Mouse (Mus musculus): ENCODE results near the gene Gtsf1. TPM values are rescaled to one million over a fixed set of nuclear protein-coding genes. Genes with fewer than 3 reads are reported as not detected.

Gtsf1 gene
- polyA plus RNA-seq, 1 experiment from 2014 or later, result not detected

- H3K9ac ChIP-seq (replicated peaks; ENCODE audit: low read depth, low read length), result no peak overlapping the region
- no peak for ATAC-seq
- H3K4me2 ChIP-seq (ENCODE audit: low read length), result no peak overlapping the region
- H3K27ac ChIP-seq (ENCODE audit: low read length), result no peak overlapping the region
- H3K36me3 ChIP-seq (ENCODE audit: control insufficient read depth, insufficient read depth), result no peaks in the 10 kb centered on the region
- no peak overlapping the region for H3K4me3 ChIP-seq (replicated peaks; ENCODE audit: low read length)
- H3K9me3 ChIP-seq (ENCODE audit: control insufficient read depth, low read length), result no peaks in the 10 kb centered on the region
- H3K4me1 ChIP-seq (replicated peaks; ENCODE audit: control insufficient read depth, insufficient read depth, low read length), result peaks cover 18% of the 10 kb centered on the region
- H3K27me3 ChIP-seq (replicated peaks; ENCODE audit: control insufficient read depth, insufficient read depth, low read length), result no peaks in the 10 kb centered on the region; the same call in 1 of the 2 replicates
- WGBS, result 68% methylated on average over 1 of the region's 1 CpGs
Measured at GRCm38 (mm10) chr15:103369123-103369522, 61.1 kb downstream of the Gtsf1 start.

GRCm38 (mm10) chr15:103368179-103368940, 61.9 kb downstream of the Gtsf1 start:
- H3K4me3 ChIP-seq (replicated peaks; ENCODE audit: low read length), result no peak overlapping the region
- no peak for ATAC-seq
- H3K9ac ChIP-seq (replicated peaks; ENCODE audit: low read depth, low read length), result no peak overlapping the region
- 78% methylated on average over 4 of the region's 4 CpGs for WGBS
- H3K27me3 ChIP-seq (replicated peaks; ENCODE audit: control insufficient read depth, insufficient read depth, low read length), result no peaks in the 10 kb centered on the region; the same call in 1 of the 2 replicates
- H3K9me3 ChIP-seq (ENCODE audit: control insufficient read depth, low read length), result no peaks in the 10 kb centered on the region
- no peak overlapping the region for H3K4me2 ChIP-seq (ENCODE audit: low read length)
- H3K36me3 ChIP-seq (ENCODE audit: control insufficient read depth, insufficient read depth), result no peaks in the 10 kb centered on the region
- H3K27ac ChIP-seq (ENCODE audit: low read length), result no peak overlapping the region
- H3K4me1 ChIP-seq (replicated peaks; ENCODE audit: control insufficient read depth, insufficient read depth, low read length), result peaks cover 18% of the 10 kb centered on the region

- H3K36me3 ChIP-seq (ENCODE audit: control insufficient read depth, insufficient read depth), result no peaks in the 10 kb centered on the region
- WGBS, result under 1% methylated on average over 45 of the region's 51 CpGs
- no peak within 1 kb of the TSS for H3K27ac ChIP-seq (ENCODE audit: low read length)
- H3K9me3 ChIP-seq (ENCODE audit: control insufficient read depth, low read length), result no peaks in the 10 kb centered on the region
- H3K4me3 ChIP-seq (replicated peaks; ENCODE audit: low read length), result peak within 1 kb of the TSS; percentile 56
- H3K27me3 ChIP-seq (replicated peaks; ENCODE audit: control insufficient read depth, insufficient read depth, low read length), result no peaks in the 10 kb centered on the region; the same call in 1 of the 2 replicates
- peak within 1 kb of the TSS; percentile 96 for H3K4me2 ChIP-seq (ENCODE audit: low read length)
- peak; percentile 62 for ATAC-seq
- H3K4me1 ChIP-seq (replicated peaks; ENCODE audit: control insufficient read depth, insufficient read depth, low read length), result peaks cover 18% of the 10 kb centered on the region
- H3K9ac ChIP-seq (replicated peaks; ENCODE audit: low read depth, low read length), result peak within 1 kb of the TSS; percentile 59
Measured at GRCm38 (mm10) chr15:103366376-103367149, 63.7 kb downstream of the Gtsf1 start, which contains the start of gene Itga5. Gene Itga5, minus strand, starts transcription at chr15:103366763.

- WGBS, result under 1% methylated on average over 51 of the region's 51 CpGs
- Histone ChIP-seq H3K4me1 (replicated peaks; ENCODE audit: control insufficient read depth, insufficient read depth, low read length) (peaks cover 18% of the 10 kb centered on the region), H3K4me2 (ENCODE audit: low read length) (peak overlapping the region; percentile 96), H3K9me3 (ENCODE audit: control insufficient read depth, low read length) (no peaks in the 10 kb centered on the region), H3K27me3 (replicated peaks; ENCODE audit: control insufficient read depth, insufficient read depth, low read length) (no peaks in the 10 kb centered on the region; the same call in 1 of the 2 replicates), H3K9ac (replicated peaks; ENCODE audit: low read depth, low read length) (peak overlapping the region; percentile 59), H3K27ac (ENCODE audit: low read length) (no peak overlapping the region), H3K36me3 (ENCODE audit: control insufficient read depth, insufficient read depth) (no peaks in the 10 kb centered on the region), H3K4me3 (replicated peaks; ENCODE audit: low read length) (peak overlapping the region; percentile 56)
- peak; percentile 53 for ATAC-seq
Measured at GRCm38 (mm10) chr15:103365471-103366375, 64.5 kb downstream of the Gtsf1 start.

- 40% methylated on average over 4 of the region's 4 CpGs for WGBS
- H3K9ac ChIP-seq (replicated peaks; ENCODE audit: low read depth, low read length), result no peak overlapping the region
- H3K9me3 ChIP-seq (ENCODE audit: control insufficient read depth, low read length), result no peaks in the 10 kb centered on the region
- ATAC-seq, result no peak
- no peaks in the 10 kb centered on the region for H3K36me3 ChIP-seq (ENCODE audit: control insufficient read depth, insufficient read depth)
- H3K4me2 ChIP-seq (ENCODE audit: low read length), result peak overlapping the region; percentile 96
- no peak overlapping the region for H3K27ac ChIP-seq (ENCODE audit: low read length)
- peaks cover 18% of the 10 kb centered on the region for H3K4me1 ChIP-seq (replicated peaks; ENCODE audit: control insufficient read depth, insufficient read depth, low read length)
- no peak overlapping the region for H3K4me3 ChIP-seq (replicated peaks; ENCODE audit: low read length)
- H3K27me3 ChIP-seq (replicated peaks; ENCODE audit: control insufficient read depth, insufficient read depth, low read length), result no peaks in the 10 kb centered on the region; the same call in 1 of the 2 replicates
Measured at GRCm38 (mm10) chr15:103364761-103365160, 65.5 kb downstream of the Gtsf1 start.

- Histone ChIP-seq H3K27me3 (replicated peaks; ENCODE audit: control insufficient read depth, insufficient read depth, low read length) (no peaks in the 10 kb centered on the region; the same call in 1 of the 2 replicates), H3K4me1 (replicated peaks; ENCODE audit: control insufficient read depth, insufficient read depth, low read length) (peaks cover 18% of the 10 kb centered on the region), H3K36me3 (ENCODE audit: control insufficient read depth, insufficient read depth) (no peaks in the 10 kb centered on the region), H3K4me2 (ENCODE audit: low read length) (no peak overlapping the region), H3K9me3 (ENCODE audit: control insufficient read depth, low read length) (no peaks in the 10 kb centered on the region), H3K9ac (replicated peaks; ENCODE audit: low read depth, low read length) (no peak overlapping the region), H3K4me3 (replicated peaks; ENCODE audit: low read length) (no peak overlapping the region), H3K27ac (ENCODE audit: low read length) (no peak overlapping the region)
- no peak for ATAC-seq
- WGBS, result 63% methylated on average over 1 of the region's 1 CpGs
Measured at GRCm38 (mm10) chr15:103363809-103364208, 66.5 kb downstream of the Gtsf1 start.

- H3K27ac ChIP-seq (ENCODE audit: low read length), result no peak overlapping the region
- no peaks in the 10 kb centered on the region; the same call in 1 of the 2 replicates for H3K27me3 ChIP-seq (replicated peaks; ENCODE audit: control insufficient read depth, insufficient read depth, low read length)
- WGBS, result 92% methylated on average over 3 of the region's 3 CpGs
- H3K4me1 ChIP-seq (replicated peaks; ENCODE audit: control insufficient read depth, insufficient read depth, low read length), result peaks cover 18% of the 10 kb centered on the region
- H3K4me3 ChIP-seq (replicated peaks; ENCODE audit: low read length), result no peak overlapping the region
- H3K9me3 ChIP-seq (ENCODE audit: control insufficient read depth, low read length), result no peaks in the 10 kb centered on the region
- H3K4me2 ChIP-seq (ENCODE audit: low read length), result no peak overlapping the region
- no peaks in the 10 kb centered on the region for H3K36me3 ChIP-seq (ENCODE audit: control insufficient read depth, insufficient read depth)
- no peak for ATAC-seq
- no peak overlapping the region for H3K9ac ChIP-seq (replicated peaks; ENCODE audit: low read depth, low read length)
Measured at GRCm38 (mm10) chr15:103362950-103363349, 67.3 kb downstream of the Gtsf1 start.

- Histone ChIP-seq H3K27me3 (replicated peaks; ENCODE audit: control insufficient read depth, insufficient read depth, low read length) (no peaks in the 10 kb centered on the region; the same call in 1 of the 2 replicates), H3K36me3 (ENCODE audit: control insufficient read depth, insufficient read depth) (no peaks in the 10 kb centered on the region), H3K27ac (ENCODE audit: low read length) (no peak overlapping the region), H3K4me3 (replicated peaks; ENCODE audit: low read length) (no peak overlapping the region), H3K4me2 (ENCODE audit: low read length) (no peak overlapping the region), H3K4me1 (replicated peaks; ENCODE audit: control insufficient read depth, insufficient read depth, low read length) (peaks cover 18% of the 10 kb centered on the region), H3K9ac (replicated peaks; ENCODE audit: low read depth, low read length) (no peak overlapping the region), H3K9me3 (ENCODE audit: control insufficient read depth, low read length) (no peaks in the 10 kb centered on the region)
- no peak for ATAC-seq
- 73% methylated on average over 6 of the region's 7 CpGs for WGBS
Measured at GRCm38 (mm10) chr15:103362333-103362732, 67.9 kb downstream of the Gtsf1 start.
